Mouse (Mus musculus) hindbrain, embryonic 15.5 days (tissue): Measurements from ENCODE around the gene Mgat4a. TPM values are rescaled to one million over a fixed set of nuclear protein-coding genes. Genes with fewer than 3 reads are reported as not detected.

ENCODE experiments used
- ATAC-seq: fragments of 200-750 bp; cut with Nextera tagmentation; 2 replicates; pipeline ENCODE4 v1.8.0; 2017; ENCODE audit warnings: low read depth, moderate number of reproducible peaks, moderate TSS enrichment; ENCODE audit not compliant: low FRiP score
- H3K27ac ChIP-seq: fragments of 300-500 bp; sonication (generic); replicated peaks from 2 replicates; pipeline ENCODE4 v1.5.1; 2015; ENCODE audit warnings: mild to moderate bottlenecking, inconsistent platforms
- H3K27me3 ChIP-seq: fragments of 300-500 bp; sonication (generic); 2 replicates; pipeline ENCODE4 v1.6.1; 2015; ENCODE audit warnings: control low read depth, inconsistent platforms
- H3K36me3 ChIP-seq: fragments of 300-500 bp; sonication (generic); 2 replicates; pipeline ENCODE4 v1.6.1; 2015; ENCODE audit warnings: control low read depth, inconsistent platforms
- H3K4me1 ChIP-seq: fragments of 300-500 bp; sonication (generic); replicated peaks from 2 replicates; pipeline ENCODE4 v1.6.1; 2015; ENCODE audit warnings: control low read depth, inconsistent platforms
- H3K4me2 ChIP-seq: fragments of 300-500 bp; sonication (generic); 2 replicates; pipeline ENCODE4 v1.6.1; 2015; ENCODE audit warnings: moderate library complexity, mild to moderate bottlenecking, inconsistent platforms
- H3K4me3 ChIP-seq: fragments of 300-500 bp; sonication (generic); 2 replicates; pipeline ENCODE4 v1.5.1; 2015; ENCODE audit warnings: mild to moderate bottlenecking, inconsistent platforms
- H3K9ac ChIP-seq: fragments of 300-500 bp; sonication (generic); 2 replicates; pipeline ENCODE4 v1.6.1; 2015; ENCODE audit warnings: inconsistent platforms
- H3K9me3 ChIP-seq: fragments of 300-500 bp; sonication (generic); 2 replicates; pipeline ENCODE4 v1.6.1; 2016; ENCODE audit warnings: control low read depth, inconsistent platforms
- WGBS: fragments of 180-500 bp; shearing (Covaris S2); methylation state at CpG from one replicate; pipeline ENCODE4 v1.1.7; 2015; 5-methylcytosine and 5-hydroxymethylcytosine counted together
- polyA plus RNA-seq: library from polyadenylated mRNA; unstranded; fragments of >200 nt; fragmentation: Nextera tagmentation; extraction: Ambion mirVana; gene quantifications from 2 replicates; pipeline ENCODE4 v1.2.1, GENCODE M21; 2015

The Mgat4a gene
- polyA plus RNA-seq, 1 experiment from 2014 or later: 9.3 TPM

DNA sequence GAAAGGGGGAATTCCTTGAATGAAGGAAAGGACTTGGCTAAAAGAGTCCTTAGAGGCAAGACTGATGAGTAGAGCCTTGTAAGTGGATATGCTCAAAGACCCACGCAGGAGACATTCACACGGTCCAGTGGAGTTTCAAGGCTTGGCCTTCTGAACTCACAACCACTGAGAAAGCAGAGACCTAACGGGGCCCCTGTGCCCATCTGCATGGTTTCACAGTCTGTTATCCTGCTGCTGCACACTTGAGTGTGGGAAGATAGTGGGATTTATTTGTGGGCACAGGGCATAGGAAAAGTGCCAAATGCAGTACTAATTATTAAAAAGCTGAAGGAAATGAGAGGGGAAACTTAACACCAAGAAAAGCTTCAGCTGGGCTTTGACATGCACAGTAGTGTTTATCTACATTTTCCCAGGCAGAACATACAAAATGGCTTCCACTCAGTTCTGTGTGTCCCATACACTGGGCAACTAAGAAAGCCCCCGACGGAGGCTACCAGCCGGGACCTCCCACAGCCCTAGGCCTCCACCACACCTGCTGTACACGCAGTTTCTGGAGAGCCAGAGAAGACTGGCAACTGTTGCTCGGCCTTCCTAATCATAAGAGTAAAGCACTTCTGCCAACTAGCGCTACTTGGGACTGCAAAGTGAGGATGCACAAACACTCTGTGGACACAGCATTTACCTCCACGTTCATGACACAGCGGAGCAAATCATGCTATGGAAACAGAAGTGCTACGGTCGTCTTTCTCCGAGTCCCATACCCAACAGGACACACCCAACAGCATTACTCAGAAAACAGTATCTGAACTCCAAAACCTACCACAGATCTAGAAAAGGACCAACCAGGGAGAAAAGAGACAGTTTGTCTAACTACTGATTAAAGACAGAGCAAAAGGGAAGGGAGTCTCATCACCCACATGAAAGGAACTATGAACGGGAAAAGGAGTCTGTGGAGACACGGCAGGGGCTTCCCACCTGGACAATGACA, 97.7 kb downstream of the Mgat4a start:
- no peak overlapping the region for H3K9ac ChIP-seq
- H3K4me2 ChIP-seq: no peak overlapping the region
- ATAC-seq: no peak
- no peak overlapping the region for H3K27ac ChIP-seq
- no peaks in the 10 kb centered on the region for H3K27me3 ChIP-seq
- H3K4me1 ChIP-seq: no peaks in the 10 kb centered on the region
- H3K36me3 ChIP-seq: peaks cover 44% of the 10 kb centered on the region
- 95% methylated on average over 16 of the region's 16 CpGs for WGBS
- H3K9me3 ChIP-seq: no peaks in the 10 kb centered on the region
- no peak overlapping the region for H3K4me3 ChIP-seq

DNA sequence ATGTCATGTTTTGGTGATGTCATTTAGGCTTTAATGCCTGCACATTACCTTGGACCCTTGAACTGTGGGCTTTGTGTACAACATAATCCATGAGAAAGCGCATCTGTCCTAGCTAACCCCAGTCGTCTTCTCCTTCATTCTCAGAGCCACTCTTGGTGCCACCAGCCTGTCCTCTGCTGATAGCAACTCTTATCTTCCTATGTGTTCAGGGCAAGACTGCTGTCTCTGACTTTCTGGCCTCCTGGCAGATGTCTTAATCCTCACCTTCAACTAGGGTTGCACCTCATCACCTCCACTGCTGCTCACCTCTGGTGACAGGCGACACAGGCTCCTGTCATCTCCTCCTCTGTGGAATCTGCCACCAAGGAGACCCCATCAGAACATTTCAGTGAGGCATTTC, 104.4 kb downstream of the Mgat4a start:
- ATAC-seq: no peak
- no peak overlapping the region for H3K9ac ChIP-seq
- no peak overlapping the region for H3K4me3 ChIP-seq
- 97% methylated on average over 3 of the region's 3 CpGs for WGBS
- H3K27ac ChIP-seq: no peak overlapping the region
- H3K27me3 ChIP-seq: no peaks in the 10 kb centered on the region
- no peaks in the 10 kb centered on the region for H3K9me3 ChIP-seq
- H3K4me2 ChIP-seq: no peak overlapping the region
- peaks cover 61% of the 10 kb centered on the region for H3K36me3 ChIP-seq
- H3K4me1 ChIP-seq: peaks cover 13% of the 10 kb centered on the region

DNA sequence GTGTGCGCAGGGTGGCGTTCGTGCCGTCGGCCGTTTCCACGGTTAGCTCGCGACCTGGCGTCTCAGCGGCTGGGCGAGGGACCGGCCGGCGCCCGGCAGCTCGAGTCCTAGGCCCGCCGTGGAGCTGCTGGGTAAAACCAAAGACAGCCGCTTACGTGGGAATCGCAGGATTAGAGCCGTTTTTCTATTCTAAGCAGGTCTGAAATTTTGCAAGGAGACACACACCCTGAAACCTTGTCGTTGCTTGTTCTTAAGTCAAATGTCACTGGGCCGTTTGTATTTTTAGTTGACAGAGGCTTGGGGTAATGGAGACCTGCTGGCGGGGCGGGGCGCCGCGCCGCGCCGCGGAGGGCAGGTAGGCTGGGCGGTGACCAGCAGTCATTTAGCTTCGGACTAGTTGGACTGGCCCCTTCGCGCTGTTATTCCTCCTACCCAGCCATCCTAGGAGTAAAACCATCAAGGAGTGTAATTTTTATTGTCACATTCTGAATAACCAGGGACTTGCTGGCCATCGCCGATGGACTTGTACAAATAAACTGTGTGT, 110.4 kb downstream of the Mgat4a start:
- Histone ChIP-seq H3K27me3 (no peaks in the 10 kb centered on the region), H3K4me1 (peaks cover 32% of the 10 kb centered on the region), H3K4me3 (peak overlapping the region; percentile 84), H3K9ac (peak overlapping the region; percentile 91), H3K4me2 (peak overlapping the region; percentile 84), H3K36me3 (peaks cover 40% of the 10 kb centered on the region), H3K9me3 (no peaks in the 10 kb centered on the region), H3K27ac (peak overlapping the region; percentile 75)
- 2% methylated on average over 39 of the region's 40 CpGs for WGBS
- ATAC-seq: peak; percentile 9; the same call in 1 of the 2 replicates

DNA sequence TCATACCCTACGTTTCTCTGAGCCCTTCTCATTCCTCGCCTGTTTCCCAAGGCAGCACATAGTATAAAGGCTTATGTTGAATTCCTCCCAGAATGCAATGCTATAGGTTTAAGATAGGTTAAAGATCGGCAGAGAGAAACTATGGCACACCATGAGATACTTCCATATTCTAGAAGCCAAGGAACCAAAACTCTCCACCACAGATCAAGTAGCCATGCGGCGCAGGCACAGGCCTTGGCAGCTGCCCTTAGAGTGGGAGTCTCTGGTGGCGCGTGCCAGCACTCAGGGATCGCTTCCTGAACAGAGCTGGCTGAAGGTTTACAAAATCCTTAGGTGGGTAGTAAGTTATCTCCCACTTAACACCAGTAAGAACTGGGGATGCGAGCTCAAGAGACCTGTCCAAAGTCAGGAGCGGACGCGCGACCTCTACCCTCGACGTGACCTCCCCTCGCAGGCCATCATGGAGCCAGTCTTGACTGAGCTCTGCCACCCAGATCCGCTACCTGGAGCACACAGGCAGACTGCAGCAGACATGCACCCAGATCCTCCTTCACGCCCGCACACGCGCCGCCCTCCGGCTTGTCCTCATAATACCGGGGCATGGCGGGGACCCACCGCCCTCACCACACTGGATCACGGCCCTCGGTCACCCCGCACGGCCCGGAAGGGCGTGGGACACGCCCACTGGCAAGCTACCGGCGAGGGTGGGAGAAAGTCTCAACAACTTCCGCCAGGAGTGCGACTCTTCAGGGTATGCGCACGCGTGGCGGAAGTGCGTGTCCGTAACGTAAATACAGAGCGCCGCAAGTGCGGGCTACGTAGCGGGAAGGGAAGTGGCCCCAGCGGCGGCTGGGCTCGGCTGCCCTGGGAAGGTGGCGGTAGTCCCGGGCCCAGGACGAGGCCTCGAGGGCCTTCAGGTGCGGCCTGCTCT, 111.2 kb downstream of the Mgat4a start, which contains the start of the genes Coa5 and Unc50:
Gene Coa5 (minus strand): TSS at position 738 of the 931 bp plus-strand sequence.
Gene Unc50 (plus strand): TSS at position 774 of the 931 bp plus-strand sequence.
- H3K9ac ChIP-seq: peak within 1 kb of the TSS; percentile 91
- 3% methylated on average over 57 of the region's 57 CpGs for WGBS

DNA sequence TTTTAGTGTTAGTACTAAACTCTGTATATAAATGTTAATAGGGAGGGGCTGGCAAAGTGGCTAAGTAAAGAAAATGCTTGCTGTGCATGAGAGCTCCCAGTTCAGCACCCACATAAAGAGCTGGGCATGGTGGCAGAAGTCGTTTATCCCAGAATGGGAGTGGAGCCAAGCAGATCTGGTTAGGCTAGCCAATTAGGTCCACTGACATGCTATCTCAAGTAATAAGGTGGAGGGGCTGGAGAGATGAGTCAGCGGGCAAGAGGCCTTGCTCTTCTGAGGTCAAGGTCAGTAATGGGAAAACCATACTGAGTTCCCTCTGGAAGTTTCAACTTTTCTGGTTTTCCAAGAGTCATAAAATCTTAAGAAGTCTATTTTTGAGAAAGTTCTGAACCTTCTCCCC, 111.9 kb downstream of the Mgat4a start:
- 82% methylated on average over 2 of the region's 2 CpGs for WGBS
- Histone ChIP-seq H3K9ac (peak overlapping the region; percentile 91), H3K36me3 (peaks cover 43% of the 10 kb centered on the region), H3K27ac (no peak overlapping the region), H3K9me3 (no peaks in the 10 kb centered on the region), H3K4me2 (peak overlapping the region; percentile 84), H3K4me1 (peaks cover 32% of the 10 kb centered on the region), H3K4me3 (peak overlapping the region; percentile 84), H3K27me3 (no peaks in the 10 kb centered on the region)
- ATAC-seq: no peak

More for the DNA sequence above, 111.2 kb downstream of the Mgat4a start, which contains the start of the genes Coa5 and Unc50:
- peak; percentile 99 for ATAC-seq
- Histone ChIP-seq H3K4me3 (peak within 1 kb of the TSS; percentile 84), H3K4me1 (peaks cover 32% of the 10 kb centered on the region), H3K27ac (peak within 1 kb of the TSS; percentile 75), H3K27me3 (no peaks in the 10 kb centered on the region), H3K36me3 (peaks cover 40% of the 10 kb centered on the region), H3K9me3 (no peaks in the 10 kb centered on the region), H3K4me2 (peak within 1 kb of the TSS; percentile 84)

DNA sequence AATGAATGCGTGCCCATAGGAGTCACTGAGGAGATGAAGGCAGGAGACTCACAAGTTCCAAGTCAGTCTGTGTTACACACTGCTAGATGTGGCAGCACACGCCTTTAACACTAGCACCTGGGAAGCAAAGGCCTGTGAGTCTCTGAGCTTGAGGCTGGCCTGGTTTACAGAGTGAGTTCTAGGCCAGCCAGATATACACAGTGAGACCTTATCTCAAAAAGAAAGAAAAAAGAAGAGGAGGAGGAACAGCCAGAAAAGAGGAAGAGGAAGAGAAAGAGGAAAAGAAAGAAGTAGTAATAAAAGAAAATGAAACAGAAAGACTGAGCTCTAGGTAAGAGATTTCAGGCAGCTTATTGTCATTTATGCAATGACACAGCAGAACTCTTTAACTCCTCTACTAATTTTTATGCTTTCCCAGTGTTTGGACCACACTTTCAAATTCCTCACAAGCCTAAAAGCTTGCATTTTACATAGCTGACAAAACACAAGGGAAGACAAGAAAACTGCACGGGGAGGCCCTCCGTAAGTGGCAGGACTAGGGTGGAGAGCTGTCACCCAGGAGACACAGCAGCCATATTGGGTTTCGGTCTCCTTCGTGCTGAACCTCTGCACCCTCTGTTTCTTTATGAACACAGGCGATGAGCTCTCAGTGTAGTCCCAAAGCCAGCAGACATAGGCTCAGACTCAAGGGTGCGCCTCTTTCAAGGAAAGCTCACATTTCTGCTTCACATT, 113.5 kb downstream of the Mgat4a start:
- no peaks in the 10 kb centered on the region for H3K27me3 ChIP-seq
- no peak overlapping the region for H3K4me2 ChIP-seq
- H3K9ac ChIP-seq: no peak overlapping the region
- H3K36me3 ChIP-seq: peaks cover 43% of the 10 kb centered on the region
- no peak overlapping the region for H3K27ac ChIP-seq
- ATAC-seq: no peak
- no peaks in the 10 kb centered on the region for H3K9me3 ChIP-seq
- no peak overlapping the region for H3K4me3 ChIP-seq
- 95% methylated on average over 8 of the region's 8 CpGs for WGBS
- peaks cover 29% of the 10 kb centered on the region for H3K4me1 ChIP-seq

DNA sequence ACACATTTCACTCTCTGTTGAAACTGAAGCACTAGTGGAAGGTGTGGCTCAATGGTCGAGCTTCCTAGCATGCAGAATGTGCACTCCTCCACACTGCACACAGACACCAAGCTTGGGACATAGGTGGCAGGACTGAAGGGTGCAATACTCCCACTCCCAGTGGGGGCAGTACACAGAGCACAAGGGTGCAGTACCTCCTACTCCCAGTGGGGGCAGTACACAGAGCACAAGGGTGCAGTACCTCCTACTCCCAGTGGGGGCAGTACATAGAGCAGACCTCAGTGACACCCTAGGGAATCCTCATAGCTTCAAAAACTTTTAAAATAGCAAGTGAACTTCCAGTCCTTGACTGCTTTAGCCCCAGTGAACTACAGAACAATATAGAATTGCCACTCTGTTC, 121.4 kb downstream of the Mgat4a start:
- Histone ChIP-seq H3K4me2 (no peak overlapping the region), H3K9ac (no peak overlapping the region), H3K27ac (no peak overlapping the region), H3K4me1 (no peaks in the 10 kb centered on the region), H3K4me3 (no peak overlapping the region), H3K36me3 (peaks cover 39% of the 10 kb centered on the region), H3K9me3 (no peaks in the 10 kb centered on the region), H3K27me3 (no peaks in the 10 kb centered on the region)
- ATAC-seq: no peak
- WGBS: 100% methylated on average over 1 of the region's 1 CpGs

DNA sequence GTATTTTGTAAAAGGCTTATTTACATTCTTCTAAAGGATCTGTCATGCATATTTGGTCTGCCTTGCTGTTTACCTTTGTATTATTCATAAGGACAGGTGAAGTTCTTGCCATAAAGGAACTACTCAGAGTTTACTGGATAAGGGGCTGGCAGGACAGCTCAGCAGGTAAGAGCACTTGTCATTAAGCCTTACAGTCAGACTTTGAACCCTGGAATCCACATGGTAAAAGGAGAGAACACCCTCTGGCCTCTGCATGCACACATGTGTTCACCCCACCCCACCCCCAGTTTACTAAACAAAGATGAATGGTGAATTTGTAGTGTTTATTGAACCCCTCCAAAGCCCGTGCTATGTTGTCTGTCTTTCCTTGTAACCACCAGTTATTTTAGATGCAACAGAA, 125.4 kb downstream of the Mgat4a start:
- no peak for ATAC-seq
- 98% methylated on average over 1 of the region's 1 CpGs for WGBS
- no peaks in the 10 kb centered on the region for H3K9me3 ChIP-seq

DNA sequence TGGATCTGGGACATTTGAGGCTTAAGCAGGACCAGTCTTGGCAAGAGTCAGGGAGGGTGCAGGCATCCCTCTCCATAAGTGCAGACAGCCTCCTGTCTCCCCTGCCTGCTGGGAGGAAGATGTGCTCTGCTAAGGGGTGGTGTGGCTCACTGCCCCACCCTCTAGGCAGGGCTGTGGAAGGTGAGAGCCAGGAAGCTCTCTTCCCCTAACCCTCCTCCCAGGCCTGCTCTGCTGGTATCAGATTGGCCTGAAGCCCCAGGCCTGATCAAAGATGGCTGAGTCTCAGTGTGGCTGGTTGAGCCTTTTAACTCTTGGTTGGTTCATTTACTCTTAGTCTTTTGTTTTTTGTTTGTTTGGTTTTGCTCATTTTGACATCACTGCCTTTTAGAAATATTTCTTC, 131.2 kb downstream of the Mgat4a start:
- Histone ChIP-seq H3K9me3 (no peaks in the 10 kb centered on the region), H3K27ac (no peak overlapping the region), H3K4me3 (no peak overlapping the region), H3K4me2 (no peak overlapping the region), H3K36me3 (0 out of 2 replicates have a peak, but pooled peaks cover 13% of the 10 kb centered on the region), H3K4me1 (no peaks in the 10 kb centered on the region), H3K9ac (no peak overlapping the region), H3K27me3 (no peaks in the 10 kb centered on the region)
- ATAC-seq: no peak

More for the DNA sequence above, 125.4 kb downstream of the Mgat4a start:
- H3K36me3 ChIP-seq: peaks cover 20% of the 10 kb centered on the region
- no peaks in the 10 kb centered on the region for H3K27me3 ChIP-seq
- H3K27ac ChIP-seq: no peak overlapping the region
- no peaks in the 10 kb centered on the region for H3K4me1 ChIP-seq
- no peak overlapping the region for H3K4me2 ChIP-seq
- no peak overlapping the region for H3K9ac ChIP-seq
- H3K4me3 ChIP-seq: no peak overlapping the region

DNA sequence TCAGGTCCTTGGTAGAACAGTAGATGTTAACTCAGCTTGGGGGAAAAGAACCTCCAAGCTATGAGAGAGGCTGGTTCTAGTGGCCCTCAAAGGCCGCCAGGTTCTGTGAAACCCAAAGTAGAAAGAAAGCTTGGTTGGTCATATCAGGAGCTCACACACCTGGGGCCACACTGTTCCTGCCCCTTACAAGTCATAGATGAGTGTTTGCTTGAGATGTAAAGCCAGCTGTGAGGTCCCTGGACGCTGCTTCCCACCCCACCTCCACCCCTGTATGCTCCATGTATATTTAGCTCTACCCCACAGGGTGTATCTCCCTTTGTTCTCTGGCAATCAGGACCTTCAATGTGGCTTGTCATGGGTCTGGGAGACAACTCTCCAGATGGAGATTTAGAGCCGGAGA, 132.1 kb downstream of the Mgat4a start:
- WGBS: 82% methylated on average over 3 of the region's 3 CpGs
- Histone ChIP-seq H3K27me3 (no peaks in the 10 kb centered on the region), H3K4me1 (no peaks in the 10 kb centered on the region), H3K4me2 (no peak overlapping the region), H3K4me3 (no peak overlapping the region), H3K27ac (no peak overlapping the region), H3K9ac (no peak overlapping the region), H3K36me3 (0 out of 2 replicates have a peak, but pooled peaks cover 14% of the 10 kb centered on the region), H3K9me3 (no peaks in the 10 kb centered on the region)
- ATAC-seq: no peak

DNA sequence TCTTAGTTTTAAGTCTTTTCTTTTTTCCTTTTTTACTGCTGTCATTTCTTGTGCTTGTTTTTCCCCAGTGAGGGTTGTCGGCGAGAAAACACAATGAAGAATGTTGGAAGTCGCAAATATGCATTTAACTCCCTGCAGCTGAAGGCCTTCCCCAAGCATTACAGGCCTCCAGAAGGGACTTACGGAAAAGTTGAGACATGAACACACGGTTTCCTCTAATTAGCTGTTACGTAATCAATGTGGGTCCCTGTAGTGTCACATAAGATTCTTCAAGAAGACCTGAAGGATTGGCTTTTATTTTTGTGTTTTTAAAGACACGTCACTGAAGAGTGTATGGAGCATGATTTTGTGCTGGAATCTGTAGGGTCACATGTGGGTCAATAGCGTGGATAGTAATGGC, 132.8 kb downstream of the Mgat4a start:
- Histone ChIP-seq H3K4me2 (no peak overlapping the region), H3K27ac (no peak overlapping the region), H3K9ac (no peak overlapping the region), H3K4me3 (no peak overlapping the region), H3K9me3 (no peaks in the 10 kb centered on the region), H3K4me1 (no peaks in the 10 kb centered on the region), H3K36me3 (0 out of 2 replicates have a peak, but pooled peaks cover 16% of the 10 kb centered on the region), H3K27me3 (no peaks in the 10 kb centered on the region)
- no peak for ATAC-seq
- WGBS: 87% methylated on average over 8 of the region's 8 CpGs
